Mouse (Mus musculus) brain, embryonic 14.5 days (tissue): Measurements from ENCODE around the gene Chka.

Experiments
- CTCF ChIP-seq: fragments of 200-500 bp; IDR thresholded peaks from 2 replicates; pipeline ENCODE4 v1.5.1; 2012; ENCODE audit warnings: inconsistent platforms, mild to moderate bottlenecking, moderate library complexity, borderline replicate concordance; ENCODE audit not compliant: insufficient read depth, insufficient read length; ENCODE audit errors: extremely low read depth
- POLR2A ChIP-seq: fragments of 200-500 bp; IDR thresholded peaks from 2 replicates; pipeline ENCODE4 v1.6.1; 2012; ENCODE audit warnings: mild to moderate bottlenecking, inconsistent platforms, borderline replicate concordance; ENCODE audit not compliant: poor library complexity, insufficient read depth, insufficient read length, severe bottlenecking; ENCODE audit errors: extremely low read depth

DNA sequence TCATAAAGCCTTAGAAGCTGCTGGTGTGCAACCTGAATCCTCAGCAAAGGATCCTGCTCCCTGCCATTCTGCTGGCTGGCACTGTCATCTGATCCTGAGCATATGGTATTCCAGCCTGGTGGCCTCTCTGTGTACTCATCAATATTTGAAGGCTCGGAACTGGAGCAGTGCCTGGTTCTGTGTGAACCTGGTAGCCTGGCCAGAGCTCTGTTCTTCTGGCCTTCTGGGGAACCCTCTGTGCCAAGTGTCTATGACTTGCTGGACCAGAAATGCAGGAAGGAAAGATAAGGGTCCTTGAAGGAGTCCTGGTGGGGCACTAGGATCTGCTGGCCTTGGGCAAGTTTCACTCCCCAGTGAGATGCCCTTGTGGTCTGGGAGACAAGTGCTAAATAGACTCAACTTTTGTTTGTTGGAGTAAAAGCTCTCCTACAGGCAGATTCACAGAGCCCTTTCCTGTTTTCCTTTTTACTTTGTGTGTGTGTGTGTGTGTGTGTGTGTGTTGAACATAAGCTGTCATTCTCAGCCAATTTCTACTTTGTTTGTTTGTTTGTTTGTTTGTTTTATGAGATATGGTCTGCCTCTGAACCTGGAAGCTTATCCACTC lies 5.7 kb upstream of the Chka start:
- TF ChIP-seq CTCF (no peak), POLR2A (no peak)
